In the genomic region with DNA sequence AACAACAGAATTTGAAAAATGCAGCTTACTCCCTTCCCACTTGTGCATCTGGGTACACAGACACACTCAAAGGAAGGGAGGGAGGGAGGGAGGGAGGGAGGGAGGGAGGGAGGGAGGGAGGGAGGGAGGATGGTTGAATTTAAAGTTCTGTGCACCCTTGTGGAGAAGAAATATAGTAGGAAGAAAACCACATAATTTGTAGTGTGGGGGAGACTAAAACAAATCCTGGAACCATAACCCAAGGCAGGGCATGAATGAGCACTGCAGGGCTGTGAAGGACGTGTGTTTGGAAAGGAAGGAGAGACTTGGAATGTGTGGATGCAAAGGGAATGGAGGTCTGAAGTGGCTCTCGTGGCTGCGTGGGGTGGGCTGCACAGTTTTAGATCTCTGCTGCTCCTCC, we compare ENCODE assay signal across 27 mouse cellular contexts. TPM values are rescaled to one million over a fixed set of nuclear protein-coding genes. Genes with fewer than 3 reads are reported as not detected.
A peak's percentile ranks its signal among the peaks of the same experiment; 100 is the strongest.
DNase-seq lines count a peak whose midpoint lies in the region; ATAC-seq and TF ChIP-seq lines count a peak whose summit lies in the region.
"Had no signal": no experiment of that assay in that cellular context is flagged by ENCODE, and none has a peak within 500 bp of the region (broad histone marks: within the 10 kb centered on the region; RNA-seq: fewer than 3 reads in every experiment).

No protein-coding gene starts in this region.

- WGBS in intestine, embryonic 14.5 days: 24% methylated on average over 3 of the region's 3 CpGs
- 59% methylated on average over 3 of the region's 3 CpGs for WGBS in intestine, postnatal 0 days
- WGBS in kidney, postnatal 0 days: 28% methylated on average over 3 of the region's 3 CpGs
- 43% methylated on average over 3 of the region's 3 CpGs for WGBS in stomach, embryonic 16.5 days
- WGBS in stomach, postnatal 0 days: 60% methylated on average over 3 of the region's 3 CpGs

- no peak overlapping the region for H3K4me2 ChIP-seq in intestine, embryonic 14.5 days (ENCODE audit: low read length)
- H3K4me2 ChIP-seq in intestine, postnatal 0 days (replicated peaks; ENCODE audit: low read depth): no peak overlapping the region
- no peak overlapping the region for H3K4me2 ChIP-seq in kidney, postnatal 0 days (ENCODE audit: low read length)
- H3K4me2 ChIP-seq in stomach, embryonic 16.5 days (ENCODE audit: low read depth, low read length): no peak overlapping the region
- H3K4me2 ChIP-seq in stomach, postnatal 0 days (replicated peaks; ENCODE audit: low read depth): no peak overlapping the region
- H3K4me2 ChIP-seq: embryonic facial prominence, embryonic 15.5 days; forebrain, embryonic 12.5 days; heart, embryonic 15.5 days; hindbrain, embryonic 13.5 days had no signal

- TF ChIP-seq EP300 in stomach, postnatal 0 days (optimal IDR thresholded peaks at IDR 0.05): no peak

- no peak for DNase-seq in intestine, embryonic 14.5 days (ENCODE audit: low spot score)
- DNase-seq in kidney, postnatal 0 days (ENCODE audit: low spot score): peak; percentile 66
- DNase-seq in kidney, postnatal 25 days: no peak
- DNase-seq in stomach, postnatal 0 days (ENCODE audit: low spot score): no peak
- no peak for DNase-seq in adrenal gland, adult (ENCODE audit: inconsistent age in 2 of 2, low spot score in 1 of 2)
- DNase-seq: adrenal gland, adult 2 months; adrenal gland, postnatal 25 days; cerebellum, adult 11 months; cerebellum, adult 8-10 months; cerebellum, postnatal 14 days; embryo, embryonic 11 days; gastrocnemius, postnatal 10 days; heart, adult 18-20 months; heart, postnatal 14 days had no signal

- TF ChIP-seq CTCF in intestine, postnatal 0 days (IDR thresholded peaks at IDR 0.05; ENCODE audit: low read depth): no peak
- TF ChIP-seq CTCF in kidney, postnatal 0 days (IDR thresholded peaks at IDR 0.05; ENCODE audit: low read depth): 0 out of 2 replicates have a peak, but pooled peaks have one; percentile 8
- no peak for TF ChIP-seq CTCF in stomach, postnatal 0 days (IDR thresholded peaks at IDR 0.05; ENCODE audit: low read depth)

- H3K4me3 ChIP-seq in intestine, embryonic 14.5 days (ENCODE audit: low read depth, low read length): no peak overlapping the region
- no peak overlapping the region for H3K4me3 ChIP-seq in intestine, postnatal 0 days (ENCODE audit: low read depth, low read length)
- no peak overlapping the region for H3K4me3 ChIP-seq in kidney, postnatal 0 days (replicated peaks; ENCODE audit: low read depth, low read length)
- no peak overlapping the region for H3K4me3 ChIP-seq in stomach, embryonic 16.5 days (replicated peaks; ENCODE audit: low read length)
- H3K4me3 ChIP-seq in stomach, postnatal 0 days (ENCODE audit: low read depth, low read length): no peak overlapping the region
- H3K4me3 ChIP-seq: embryonic facial prominence, embryonic 15.5 days; erythroblast, embryonic 14.5 days; forebrain, embryonic 12.5 days; heart, embryonic 10.5 days; heart, embryonic 15.5 days; hindbrain, embryonic 13.5 days had no signal

- no peaks in the 10 kb centered on the region for H3K36me3 ChIP-seq in intestine, embryonic 14.5 days (ENCODE audit: control insufficient read depth, insufficient read depth, low read length)
- H3K36me3 ChIP-seq in intestine, postnatal 0 days (ENCODE audit: control insufficient read depth, insufficient read depth): no peaks in the 10 kb centered on the region
- no peaks in the 10 kb centered on the region for H3K36me3 ChIP-seq in kidney, postnatal 0 days (ENCODE audit: insufficient read depth, low read length)
- no peaks in the 10 kb centered on the region for H3K36me3 ChIP-seq in stomach, embryonic 16.5 days (ENCODE audit: control insufficient read depth, insufficient read depth, low read length)
- no peaks in the 10 kb centered on the region for H3K36me3 ChIP-seq in stomach, postnatal 0 days (ENCODE audit: control insufficient read depth, insufficient read depth, low read length)
- H3K36me3 ChIP-seq: embryonic facial prominence, embryonic 15.5 days; forebrain, embryonic 12.5 days; heart, embryonic 10.5 days; heart, embryonic 15.5 days; hindbrain, embryonic 13.5 days had no signal

- H3K27ac ChIP-seq in intestine, embryonic 14.5 days (ENCODE audit: low read depth): peak overlapping the region; percentile 38; the same call in 1 of the 2 replicates
- no peak overlapping the region for H3K27ac ChIP-seq in intestine, postnatal 0 days (ENCODE audit: low read depth, low read length)
- H3K27ac ChIP-seq in kidney, postnatal 0 days: peak overlapping the region; percentile 42; the same call in 1 of the 2 replicates
- 0 out of 2 replicates have a peak overlapping the region, but pooled peaks have one; percentile 8 for H3K27ac ChIP-seq in stomach, embryonic 16.5 days (ENCODE audit: low read length)
- no peak overlapping the region for H3K27ac ChIP-seq in stomach, postnatal 0 days (replicated peaks)
- H3K27ac ChIP-seq: embryonic facial prominence, embryonic 15.5 days; forebrain, embryonic 12.5 days; heart, embryonic 15.5 days; hindbrain, embryonic 13.5 days had no signal

- ATAC-seq in intestine, embryonic 14.5 days (replicated peaks; ENCODE audit: low FRiP score, low TSS enrichment, low read depth): no peak
- ATAC-seq in intestine, postnatal 0 days: no peak
- no peak for ATAC-seq in kidney, postnatal 0 days (replicated peaks; ENCODE audit: low FRiP score, low read depth)
- ATAC-seq in stomach, embryonic 16.5 days (ENCODE audit: insufficient read depth, low FRiP score): no peak
- no peak for ATAC-seq in stomach, postnatal 0 days (ENCODE audit: low FRiP score, low TSS enrichment)
- ATAC-seq in cerebellum, adult (ENCODE audit: insufficient number of reproducible peaks, low FRiP score, low TSS enrichment): no peak
- ATAC-seq: activated CD4-positive, CD25-positive, alpha-beta regulatory T cell, adult 4 months; forebrain, embryonic 16.5 days; Patski had no signal

- H3K9me3 ChIP-seq in intestine, embryonic 14.5 days (ENCODE audit: control insufficient read depth, low read length): no peaks in the 10 kb centered on the region
- H3K9me3 ChIP-seq in intestine, postnatal 0 days (ENCODE audit: control insufficient read depth): no peaks in the 10 kb centered on the region
- no peaks in the 10 kb centered on the region for H3K9me3 ChIP-seq in kidney, postnatal 0 days (replicated peaks; ENCODE audit: low read length)
- H3K9me3 ChIP-seq in stomach, embryonic 16.5 days (replicated peaks; ENCODE audit: control insufficient read depth, low read length): no peaks in the 10 kb centered on the region
- no peaks in the 10 kb centered on the region for H3K9me3 ChIP-seq in stomach, postnatal 0 days (ENCODE audit: control insufficient read depth, low read length)
- H3K9me3 ChIP-seq: embryonic facial prominence, embryonic 15.5 days; forebrain, embryonic 12.5 days; heart, embryonic 10.5 days; heart, embryonic 15.5 days; hindbrain, embryonic 13.5 days had no signal

- H3K9ac ChIP-seq in intestine, embryonic 14.5 days (ENCODE audit: low read length): no peak overlapping the region
- H3K9ac ChIP-seq in intestine, postnatal 0 days (ENCODE audit: low read depth, low read length): no peak overlapping the region
- no peak overlapping the region for H3K9ac ChIP-seq in kidney, postnatal 0 days (ENCODE audit: low read depth, low read length)
- no peak overlapping the region for H3K9ac ChIP-seq in stomach, embryonic 16.5 days (ENCODE audit: low read length)
- no peak overlapping the region for H3K9ac ChIP-seq in stomach, postnatal 0 days (ENCODE audit: low read length)
- H3K9ac ChIP-seq: embryonic facial prominence, embryonic 15.5 days; forebrain, embryonic 12.5 days; heart, embryonic 15.5 days; hindbrain, embryonic 13.5 days had no signal

- H3K27me3 ChIP-seq in intestine, embryonic 14.5 days (replicated peaks; ENCODE audit: control insufficient read depth, insufficient read depth, low read length): no peaks in the 10 kb centered on the region
- H3K27me3 ChIP-seq in intestine, postnatal 0 days (replicated peaks; ENCODE audit: control insufficient read depth, insufficient read depth, low read length): no peaks in the 10 kb centered on the region
- H3K27me3 ChIP-seq in kidney, postnatal 0 days (ENCODE audit: insufficient read depth, low read length): no peaks in the 10 kb centered on the region
- H3K27me3 ChIP-seq in stomach, embryonic 16.5 days (ENCODE audit: control insufficient read depth, insufficient read depth, low read length): no peaks in the 10 kb centered on the region
- H3K27me3 ChIP-seq in stomach, postnatal 0 days (ENCODE audit: control insufficient read depth, insufficient read depth, low read length): no peaks in the 10 kb centered on the region
- H3K27me3 ChIP-seq: CH12.LX; embryonic facial prominence, embryonic 15.5 days; forebrain, embryonic 12.5 days; heart, embryonic 15.5 days; hindbrain, embryonic 13.5 days; Patski had no signal

- peaks cover 2% of the 10 kb centered on the region; the same call in 1 of the 2 replicates for H3K4me1 ChIP-seq in intestine, embryonic 14.5 days (replicated peaks; ENCODE audit: control insufficient read depth, insufficient read depth, low read length)
- 0 out of 2 replicates have a peak, but pooled peaks cover 4% of the 10 kb centered on the region for H3K4me1 ChIP-seq in intestine, postnatal 0 days (replicated peaks; ENCODE audit: control insufficient read depth, insufficient read depth, low read length)
- H3K4me1 ChIP-seq in kidney, postnatal 0 days (replicated peaks; ENCODE audit: insufficient read depth, low read length): peaks cover 18% of the 10 kb centered on the region
- no peaks in the 10 kb centered on the region for H3K4me1 ChIP-seq in stomach, embryonic 16.5 days (ENCODE audit: control insufficient read depth, insufficient read depth, low read length)
- H3K4me1 ChIP-seq in stomach, postnatal 0 days (replicated peaks; ENCODE audit: control insufficient read depth, insufficient read depth): no peaks in the 10 kb centered on the region
- H3K4me1 ChIP-seq: embryonic facial prominence, embryonic 15.5 days; forebrain, embryonic 12.5 days had no signal

RNA-seq across cellular contexts. Expression of a gene that starts 6.1 kb away (rescaled TPM):
- polyA plus RNA-seq in intestine, embryonic 14.5 days (2014; fragmentation: Nextera tagmentation; extraction: Ambion mirVana): 5.7 and 6.4 TPM in 2 replicates
- polyA plus RNA-seq in intestine, postnatal 0 days (2015; fragmentation: Nextera tagmentation; extraction: Ambion mirVana): 5.8 and 7.3 TPM in 2 replicates
- polyA plus RNA-seq in kidney, postnatal 0 days (2015; fragmentation: Nextera tagmentation; extraction: Ambion mirVana): 0.93 and 0.97 TPM in 2 replicates
- polyA plus RNA-seq in stomach, embryonic 16.5 days (2015; fragmentation: Nextera tagmentation; extraction: Ambion mirVana): 6.0 and 6.3 TPM in 2 replicates
- polyA plus RNA-seq in stomach, postnatal 0 days (2015; fragmentation: Nextera tagmentation; extraction: Ambion mirVana): 1.3 and 2.3 TPM in 2 replicates
- polyA plus RNA-seq: Patski had no signal

RNA-seq across cellular contexts. Expression of a gene that starts 12.2 kb away (rescaled TPM):
- polyA plus RNA-seq in intestine, embryonic 14.5 days (2014; fragmentation: Nextera tagmentation; extraction: Ambion mirVana): 11.9 and 49.9 TPM in 2 replicates
- 37.2 and 41.1 TPM in 2 replicates for polyA plus RNA-seq in intestine, postnatal 0 days (2015; fragmentation: Nextera tagmentation; extraction: Ambion mirVana)
- 50.5 and 58.6 TPM in 2 replicates for polyA plus RNA-seq in kidney, postnatal 0 days (2015; fragmentation: Nextera tagmentation; extraction: Ambion mirVana)
- polyA plus RNA-seq in stomach, embryonic 16.5 days (2015; fragmentation: Nextera tagmentation; extraction: Ambion mirVana): 250 and 388 TPM in 2 replicates
- 22.3 and 24.1 TPM in 2 replicates for polyA plus RNA-seq in stomach, postnatal 0 days (2015; fragmentation: Nextera tagmentation; extraction: Ambion mirVana)
- polyA plus RNA-seq: forebrain, embryonic 12.5 days had no signal

RNA-seq across cellular contexts. Expression of a gene that starts 38.7 kb away (rescaled TPM):
- polyA plus RNA-seq in intestine, embryonic 14.5 days (2014; fragmentation: Nextera tagmentation; extraction: Ambion mirVana): 31.1 and 36.2 TPM in 2 replicates
- polyA plus RNA-seq in intestine, postnatal 0 days (2015; fragmentation: Nextera tagmentation; extraction: Ambion mirVana): 77.1 and 88.6 TPM in 2 replicates
- polyA plus RNA-seq in kidney, postnatal 0 days (2015; fragmentation: Nextera tagmentation; extraction: Ambion mirVana): 83.7 and 92.0 TPM in 2 replicates
- polyA plus RNA-seq in stomach, embryonic 16.5 days (2015; fragmentation: Nextera tagmentation; extraction: Ambion mirVana): 40.6 and 51.8 TPM in 2 replicates
- 94.8 and 103 TPM in 2 replicates for polyA plus RNA-seq in stomach, postnatal 0 days (2015; fragmentation: Nextera tagmentation; extraction: Ambion mirVana)
- polyA plus RNA-seq: activated CD4-positive, CD25-positive, alpha-beta regulatory T cell, adult 4 months had no signal

RNA-seq across cellular contexts. Expression of a gene that starts 53.7 kb away (rescaled TPM):
- polyA plus RNA-seq in intestine, embryonic 14.5 days (2014; fragmentation: Nextera tagmentation; extraction: Ambion mirVana): 1.2 and 1.4 TPM in 2 replicates
- polyA plus RNA-seq in intestine, postnatal 0 days (2015; fragmentation: Nextera tagmentation; extraction: Ambion mirVana): 65.3 and 72.5 TPM in 2 replicates
- 1.2 and 1.3 TPM in 2 replicates for polyA plus RNA-seq in kidney, postnatal 0 days (2015; fragmentation: Nextera tagmentation; extraction: Ambion mirVana)
- polyA plus RNA-seq in stomach, embryonic 16.5 days (2015; fragmentation: Nextera tagmentation; extraction: Ambion mirVana): 6.9 and 8.7 TPM in 2 replicates
- 9.5 and 11.0 TPM in 2 replicates for polyA plus RNA-seq in stomach, postnatal 0 days (2015; fragmentation: Nextera tagmentation; extraction: Ambion mirVana)

Comparison
In these comparisons a context has a peak if more than half of its experiments do, and no peak if none do; other contexts are left out.
1. H3K27ac ChIP-seq: peak in intestine, embryonic 14.5 days (single experiment), kidney, postnatal 0 days (single experiment) and stomach, embryonic 16.5 days (single experiment); none in intestine, postnatal 0 days (single experiment) and stomach, postnatal 0 days (single experiment).